Mouse (Mus musculus) lung, postnatal 25 days (tissue): ENCODE results near the gene Nr3c2.

Source experiments
- DNase-seq: peaks from one replicate; pipeline ENCODE4 v3.0.0; 2022; ENCODE audit warnings: low spot score

The Nr3c2 gene

GRCm38 (mm10) chr8:77250094-77250493 lies 350.9 kb downstream of the Nr3c2 start:
- DNase-seq, result no peak

- DNase-seq, result no peak
These were observed 351.9 kb downstream of the Nr3c2 start for GRCm38 (mm10) chr8:77251134-77251533.

- no peak for DNase-seq
These were observed 355.2 kb downstream of the Nr3c2 start for GRCm38 (mm10) chr8:77254466-77254865.

GRCm38 (mm10) chr8:77256450-77257084 lies 357.3 kb downstream of the Nr3c2 start:
- no peak for DNase-seq

- DNase-seq, result no peak
These were observed 357.8 kb downstream of the Nr3c2 start for GRCm38 (mm10) chr8:77257085-77257451.

- DNase-seq, result no peak
These were observed 362.0 kb downstream of the Nr3c2 start for GRCm38 (mm10) chr8:77261215-77261614.

- DNase-seq, result no peak
These were observed 363.2 kb downstream of the Nr3c2 start for GRCm38 (mm10) chr8:77262216-77263009.

GRCm38 (mm10) chr8:77267941-77268405 lies 368.7 kb downstream of the Nr3c2 start:
- peak; percentile 52 for DNase-seq

- no peak for DNase-seq
These were observed 372.9 kb downstream of the Nr3c2 start for GRCm38 (mm10) chr8:77272136-77272535.

- DNase-seq, result no peak
These were observed 376.3 kb downstream of the Nr3c2 start for GRCm38 (mm10) chr8:77275571-77275970.

- DNase-seq, result peak; percentile 56
These were observed 377.6 kb downstream of the Nr3c2 start for GRCm38 (mm10) chr8:77276827-77277226.

- DNase-seq, result no peak
These were observed 379.0 kb downstream of the Nr3c2 start for GRCm38 (mm10) chr8:77278246-77278645.

- DNase-seq, result no peak
These were observed 380.7 kb downstream of the Nr3c2 start for GRCm38 (mm10) chr8:77279977-77280376.

GRCm38 (mm10) chr8:77282605-77283236 lies 383.5 kb downstream of the Nr3c2 start:
- DNase-seq, result no peak

- DNase-seq, result no peak
These were observed 385.2 kb downstream of the Nr3c2 start for GRCm38 (mm10) chr8:77284473-77284872.

- no peak for DNase-seq
These were observed 388.8 kb downstream of the Nr3c2 start for GRCm38 (mm10) chr8:77288065-77288464.

- no peak for DNase-seq
These were observed 389.2 kb downstream of the Nr3c2 start for GRCm38 (mm10) chr8:77288492-77288891.

- no peak for DNase-seq
These were observed 392.9 kb downstream of the Nr3c2 start for GRCm38 (mm10) chr8:77292120-77292519.

- DNase-seq, result no peak
These were observed 393.4 kb downstream of the Nr3c2 start for GRCm38 (mm10) chr8:77292649-77293048.

- no peak for DNase-seq
These were observed 395.4 kb downstream of the Nr3c2 start for GRCm38 (mm10) chr8:77294599-77294998.
